Mouse (Mus musculus) liver, embryonic 14.5 days (tissue): ENCODE data around the gene Slc25a24. TPM values are rescaled to one million over a fixed set of nuclear protein-coding genes. Genes with fewer than 3 reads are reported as not detected.

Experiments used
- ATAC-seq: fragments of 200-750 bp; cut with Nextera tagmentation; 2 replicates; pipeline ENCODE4 v1.8.0; 2017; ENCODE audit warnings: moderate number of reproducible peaks, mild to moderate bottlenecking, moderate library complexity; ENCODE audit not compliant: insufficient read depth
- DNase-seq, 3 experiments: peaks; one replicate each; pipeline ENCODE4 v3.0.0-alpha.2; 2012 to 2013; ENCODE audit warnings: low read depth in 3 of 3, low spot score in 3 of 3
- H3K27ac ChIP-seq: fragments of 300-500 bp; sonication (generic); 2 replicates; pipeline ENCODE4 v1.5.1; 2014; ENCODE audit warnings: moderate library complexity, mild to moderate bottlenecking, control low read depth, inconsistent platforms
- H3K27me3 ChIP-seq: fragments of 300-500 bp; sonication (generic); 2 replicates; pipeline ENCODE4 v1.6.1; 2014; ENCODE audit warnings: mild to moderate bottlenecking, low read length, moderate library complexity; ENCODE audit not compliant: control insufficient read depth, insufficient read depth
- H3K36me3 ChIP-seq: fragments of 300-500 bp; sonication (generic); replicated peaks from 2 replicates; pipeline ENCODE4 v1.6.1; 2014; ENCODE audit warnings: low read depth; ENCODE audit not compliant: control insufficient read depth, insufficient read depth
- H3K4me1 ChIP-seq, 2 experiments: fragments of 200-500 bp in 1 of 2; fragments of 300-500 bp in 1 of 2; sonication (generic) in 1 of 2; replicated peaks; 2 replicates each; pipeline ENCODE4 v1.6.1; 2012 to 2014; ENCODE audit warnings: antibody characterized with exemption in 1 of 2, inconsistent platforms in 1 of 2, low read length in 1 of 2; ENCODE audit not compliant: control insufficient read depth in 2 of 2, insufficient read depth in 2 of 2
- H3K4me2 ChIP-seq: fragments of 300-500 bp; sonication (generic); 2 replicates; pipeline ENCODE4 v1.6.1; 2014; ENCODE audit warnings: low read depth, mild to moderate bottlenecking, control low read depth, moderate library complexity
- H3K4me3 ChIP-seq, 2 experiments: fragments of 200-500 bp in 1 of 2; fragments of 300-500 bp in 1 of 2; sonication (generic) in 1 of 2; 2 replicates each; pipeline ENCODE4 v1.5.1; 2012 to 2014; ENCODE audit warnings: low read depth in 2 of 2, low read length in 2 of 2, mild to moderate bottlenecking in 2 of 2, control low read depth in 1 of 2, inconsistent platforms in 1 of 2, moderate library complexity in 1 of 2; ENCODE audit not compliant: insufficient read depth in 1 of 2
- H3K9ac ChIP-seq: fragments of 300-500 bp; sonication (generic); replicated peaks from 2 replicates; pipeline ENCODE4 v1.6.1; 2014; ENCODE audit warnings: mild to moderate bottlenecking, control low read depth, moderate library complexity
- H3K9me3 ChIP-seq: fragments of 300-500 bp; sonication (generic); 2 replicates; pipeline ENCODE4 v1.6.1; 2016; ENCODE audit warnings: low read length, mixed read lengths; ENCODE audit not compliant: control insufficient read depth
- CTCF ChIP-seq: IDR thresholded peaks from 2 replicates; pipeline ENCODE4 v1.5.1; 2016; ENCODE audit warnings: antibody characterized with exemption, low read depth, control low read depth
- EP300 ChIP-seq: IDR thresholded peaks from 2 replicates; pipeline ENCODE4 v1.6.1; 2016; ENCODE audit warnings: antibody characterized with exemption, low read depth
- WGBS: fragments of 180-500 bp; shearing (Covaris S2); extraction: QIAGEN DNeasy Blood & Tissue Kit; methylation state at CpG from one replicate; pipeline ENCODE4 v1.1.7; 2014; ENCODE audit not compliant: insufficient replicate concordance; 5-methylcytosine and 5-hydroxymethylcytosine counted together
- polyA plus RNA-seq, 2 experiments: library from polyadenylated mRNA; depleted of rRNA in 1 of 2; stranded (reverse) in 1 of 2; unstranded in 1 of 2; fragments of >200 nt; fragmentation: Nextera tagmentation in 1 of 2; extraction: Ambion mirVana in 1 of 2; gene quantifications; 2 replicates each; pipeline versions ENCODE4 v1.2.1 to v1.2.3; 2012 to 2014

The Slc25a24 gene
- polyA plus RNA-seq, 2 experiments: 2.2 to 3.7 TPM

GRCm38 (mm10) chr3:109152561-109152960 lies 29.6 kb downstream of the Slc25a24 start:
- TF ChIP-seq CTCF (no peak), EP300 (no peak)
- 66% methylated on average over 4 of the region's 4 CpGs for WGBS
- no peaks in the 10 kb centered on the region for H3K36me3 ChIP-seq
- H3K27me3 ChIP-seq: no peaks in the 10 kb centered on the region
- H3K4me1 ChIP-seq: no peaks in the 10 kb centered on the region
- no peak overlapping the region for H3K27ac ChIP-seq
- H3K4me3 ChIP-seq: no peak overlapping the region
- H3K4me2 ChIP-seq: no peak overlapping the region
- no peak overlapping the region for H3K9ac ChIP-seq
- no peak for ATAC-seq
- no peak for DNase-seq
- H3K9me3 ChIP-seq: no peaks in the 10 kb centered on the region

GRCm38 (mm10) chr3:109153410-109153809 lies 30.5 kb downstream of the Slc25a24 start:
- H3K36me3 ChIP-seq: no peaks in the 10 kb centered on the region
- no peak overlapping the region for H3K4me2 ChIP-seq
- no peak for DNase-seq
- WGBS: 78% methylated on average over 6 of the region's 6 CpGs
- H3K27me3 ChIP-seq: no peaks in the 10 kb centered on the region
- no peak for ATAC-seq
- TF ChIP-seq EP300: no peak
- no peak for TF ChIP-seq CTCF
- H3K27ac ChIP-seq: no peak overlapping the region
- H3K4me3 ChIP-seq: no peak overlapping the region
- no peak overlapping the region for H3K9ac ChIP-seq
- H3K4me1 ChIP-seq: no peaks in the 10 kb centered on the region
- H3K9me3 ChIP-seq: no peaks in the 10 kb centered on the region

- Histone ChIP-seq H3K27ac (no peak overlapping the region), H3K4me3 (no peak overlapping the region), H3K27me3 (no peaks in the 10 kb centered on the region), H3K36me3 (no peaks in the 10 kb centered on the region), H3K4me2 (no peak overlapping the region), H3K9me3 (no peaks in the 10 kb centered on the region), H3K9ac (no peak overlapping the region), H3K4me1 (no peaks in the 10 kb centered on the region)
- WGBS: 45% methylated on average over 4 of the region's 4 CpGs
- TF ChIP-seq CTCF: no peak
- TF ChIP-seq EP300: no peak
- DNase-seq: no peak
- no peak for ATAC-seq
These were observed 33.1 kb downstream of the Slc25a24 start for GRCm38 (mm10) chr3:109155926-109156669.

- Histone ChIP-seq H3K4me2 (no peak overlapping the region), H3K36me3 (no peaks in the 10 kb centered on the region), H3K27me3 (no peaks in the 10 kb centered on the region), H3K27ac (no peak overlapping the region), H3K9me3 (no peaks in the 10 kb centered on the region), H3K9ac (no peak overlapping the region), H3K4me3 (no peak overlapping the region), H3K4me1 (no peaks in the 10 kb centered on the region)
- WGBS: 72% methylated on average over 3 of the region's 3 CpGs
- TF ChIP-seq EP300 (no peak), CTCF (no peak)
- no peak for DNase-seq
- ATAC-seq: no peak
These were observed 34.5 kb downstream of the Slc25a24 start for GRCm38 (mm10) chr3:109157481-109157880.

GRCm38 (mm10) chr3:109164088-109164487 lies 41.1 kb downstream of the Slc25a24 start:
- WGBS: 72% methylated on average over 2 of the region's 2 CpGs
- no peak for TF ChIP-seq CTCF
- Histone ChIP-seq H3K4me2 (no peak overlapping the region), H3K4me3 (no peak overlapping the region), H3K36me3 (no peaks in the 10 kb centered on the region), H3K27me3 (no peaks in the 10 kb centered on the region), H3K9me3 (no peaks in the 10 kb centered on the region), H3K27ac (no peak overlapping the region), H3K4me1 (no peaks in the 10 kb centered on the region), H3K9ac (no peak overlapping the region)
- no peak for ATAC-seq
- no peak for DNase-seq
